Mouse (Mus musculus) neural tube, postnatal 0 days (tissue): ENCODE results near the gene 4930455H04Rik. TPM values are rescaled to one million over a fixed set of nuclear protein-coding genes. Genes with fewer than 3 reads are reported as not detected.

Experiments used
- polyA plus RNA-seq: library from polyadenylated mRNA; unstranded; fragments of >200 nt; fragmentation: Nextera tagmentation; extraction: Ambion mirVana; gene quantifications from 2 replicates; pipeline ENCODE4 v1.2.1, GENCODE M21; 2015

Gene 4930455H04Rik
- polyA plus RNA-seq = not detected in 2 replicates

GRCm38 (mm10) chr3:116967967-116968366 is at the start of gene 4930455H04Rik:
TSS of gene 4930455H04Rik (plus strand) at chr3:116968267.

GRCm38 (mm10) chr3:116968540-116968997 is 502 bp downstream of the 4930455H04Rik start, which contains the start of gene Palmd:
TSS of gene Palmd (minus strand) at chr3:116968987.

Other genes with a start within 250 kb of the 4930455H04Rik start
- gene Agl, start 160.1 kb upstream of the 4930455H04Rik start, polyA plus RNA-seq = 15.2 and 17.8 TPM in 2 replicates
- 3.7 and 4.6 TPM in 2 replicates for gene Frrs1, start 108.8 kb upstream of the 4930455H04Rik start, polyA plus RNA-seq
- gene Palmd, start 720 bp downstream of the 4930455H04Rik start, polyA plus RNA-seq = 6.5 and 8.9 TPM in 2 replicates